In the genomic region with DNA sequence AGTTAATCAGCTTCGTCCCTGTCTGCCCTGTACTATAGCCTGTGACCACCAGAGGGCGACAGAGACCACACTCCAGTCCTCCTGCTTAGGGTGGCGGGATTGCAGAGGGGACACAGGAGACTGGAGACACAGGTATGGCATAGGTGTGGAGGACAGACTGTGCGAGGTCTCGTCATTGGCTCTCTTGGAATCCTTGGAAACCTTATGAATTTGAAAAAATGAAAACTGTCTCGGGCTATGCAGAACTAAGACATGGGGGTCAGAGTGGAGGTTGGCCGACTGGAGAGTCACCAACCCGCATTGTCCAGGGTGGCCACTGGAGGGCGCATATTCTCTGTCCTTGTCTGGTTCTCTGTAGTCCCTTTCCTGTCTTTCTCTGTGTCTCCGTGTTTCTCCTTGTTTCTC, we compare ENCODE assay signal across 8 mouse cellular contexts. TPM values are rescaled to one million over a fixed set of nuclear protein-coding genes. Genes with fewer than 3 reads are reported as not detected.
DNase-seq lines count a peak whose midpoint lies in the region; ATAC-seq lines count a peak whose summit lies in the region.

No protein-coding gene starts in this region.

- peak; percentile 85 for ATAC-seq in inflammation-experienced regulatory T-cells, adult 6 months
- ATAC-seq in megakaryocyte-erythroid progenitor cell, adult 5-6 weeks (replicated peaks; ENCODE audit: low FRiP score, low TSS enrichment, poor library complexity, severe bottlenecking): peak; percentile 82

- intact Hi-C loops in gastrocnemius, postnatal 14 days (cut with DNase I; ENCODE audit: low total_unique reads): loop anchor here (5.0 to 10.0 kb wide), 2 partner anchors 138 to 416 kb away; no protein-coding TSS in a partner anchor
- intact Hi-C loops in left cerebral cortex, postnatal 10 days (cut with DNase I): loop anchor here (5.0 to 10.0 kb wide), 3 partner anchors 38 to 428 kb away; no protein-coding TSS in a partner anchor

- DNase-seq in adrenal gland, adult (ENCODE audit: inconsistent age in 2 of 2, low spot score in 1 of 2): peak; percentile 92 to 98
- DNase-seq in embryo, embryonic 10 days (ENCODE audit: low spot score): peak; percentile 95
- peak; percentile 85 for DNase-seq in gastrocnemius, postnatal 14 days
- DNase-seq in left cerebral cortex, postnatal 10 days (ENCODE audit: extremely low spot score in 1 of 2, low spot score in 2 of 2): peak; percentile 84 to 87
- peak; percentile 90 for DNase-seq in right cerebral cortex, postnatal 14 days
- DNase-seq in urinary bladder, postnatal 25 days (ENCODE audit: low spot score): peak; percentile 90

RNA-seq across cellular contexts. Expression of gene Fam92b, which starts 1.8 kb away (rescaled TPM):
- total RNA-seq in gastrocnemius, postnatal 14 days (2021): not detected
- not detected for polyA plus RNA-seq in inflammation-experienced regulatory T-cells, adult 6 months (2017; shearing (Covaris generic))
- total RNA-seq in left cerebral cortex, postnatal 10 days (2021): under 1 TPM; 0.39 to 0.61 TPM
- total RNA-seq in megakaryocyte-erythroid progenitor cell, adult 5-6 weeks (2014; fragmentation: Nextera tagmentation): not detected in 2 replicates
- not detected in 2 replicates for total RNA-seq in megakaryocyte-erythroid progenitor cell, adult 5-6 weeks (2017)

RNA-seq across cellular contexts. Expression of gene Gse1, which starts 49.2 kb away (rescaled TPM):
- total RNA-seq in gastrocnemius, postnatal 14 days (2021): 10 to 100 TPM; 22.7 to 28.7 TPM
- 1 to 10 TPM; 2.0 to 4.0 (median 3.2) TPM for polyA plus RNA-seq in inflammation-experienced regulatory T-cells, adult 6 months (2017; shearing (Covaris generic))
- 10 to 100 TPM; 41.7 to 45.3 TPM for total RNA-seq in left cerebral cortex, postnatal 10 days (2021)
- 80.6 and 84.3 TPM in 2 replicates for total RNA-seq in megakaryocyte-erythroid progenitor cell, adult 5-6 weeks (2014; fragmentation: Nextera tagmentation)
- total RNA-seq in megakaryocyte-erythroid progenitor cell, adult 5-6 weeks (2017): 21.8 and 27.2 TPM in 2 replicates

Comparison
In these comparisons a context has a peak if more than half of its experiments do, and no peak if none do; other contexts are left out.
1. Peak in every context shown above with its lines: DNase-seq and ATAC-seq.